Mouse (Mus musculus) ES-E14 (cell line): Measurements from ENCODE around the gene Galnt2.

Source experiments
- ZC3H11A ChIP-seq: IDR thresholded peaks from 2 replicates; pipeline ENCODE4 v1.6.1; 2012; ENCODE audit warnings: low read depth, mild to moderate bottlenecking, inconsistent platforms, low read length, borderline replicate concordance
- ZNF384 ChIP-seq: IDR thresholded peaks from 2 replicates; pipeline ENCODE4 v1.6.1; 2012; ENCODE audit warnings: low read depth, low read length, inconsistent platforms

DNA sequence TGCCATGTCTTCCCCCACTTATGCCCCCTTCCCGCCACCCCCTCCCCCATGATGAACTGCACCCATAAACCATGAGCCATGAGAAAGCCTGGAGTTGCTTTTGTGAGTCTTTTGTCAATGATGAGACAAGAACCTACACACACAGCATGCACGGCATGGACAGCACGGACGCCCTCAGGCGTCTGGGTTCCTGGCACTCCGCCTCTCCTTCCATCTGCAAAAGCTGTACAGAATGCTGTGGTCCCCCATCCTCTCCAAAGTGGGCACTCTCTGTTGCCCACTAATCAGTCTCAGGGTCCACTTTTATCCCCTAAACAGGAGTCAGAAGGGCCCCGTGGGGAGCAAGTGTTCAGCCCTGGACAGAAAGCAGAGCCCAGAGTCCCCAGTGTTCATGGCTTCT, 163.8 kb downstream of the Galnt2 start:
- no peak for TF ChIP-seq ZC3H11A
- no peak for TF ChIP-seq ZNF384
